Mouse (Mus musculus) embryonic facial prominence, embryonic 13.5 days (tissue): ENCODE results near the gene 2900011O08Rik. TPM values are rescaled to one million over a fixed set of nuclear protein-coding genes. Genes with fewer than 3 reads are reported as not detected.
"Not testable (repeated sequence)": the region's sequence is repeated elsewhere in the genome, so short reads cannot be mapped to it uniquely, and the experiment has no call there.

Experiments used
- ATAC-seq: fragments of 200-750 bp; cut with Nextera tagmentation; 2 replicates; pipeline ENCODE4 v1.8.0; 2017; ENCODE audit warnings: low read depth; ENCODE audit not compliant: insufficient number of reproducible peaks, insufficient read depth, low FRiP score, low TSS enrichment
- H3K27ac ChIP-seq: fragments of 300-500 bp; sonication (generic); 2 replicates; pipeline ENCODE4 v1.5.1; 2015; ENCODE audit warnings: moderate library complexity, mild to moderate bottlenecking, inconsistent platforms
- H3K27me3 ChIP-seq: fragments of 300-500 bp; sonication (generic); 2 replicates; pipeline ENCODE4 v1.6.1; 2015; ENCODE audit warnings: mild to moderate bottlenecking, inconsistent platforms
- H3K36me3 ChIP-seq: fragments of 300-500 bp; sonication (generic); 2 replicates; pipeline ENCODE4 v1.6.1; 2015; ENCODE audit warnings: mild to moderate bottlenecking, inconsistent platforms
- H3K4me1 ChIP-seq: fragments of 300-500 bp; sonication (generic); 2 replicates; pipeline ENCODE4 v1.6.1; 2015; ENCODE audit warnings: inconsistent platforms
- H3K4me2 ChIP-seq: fragments of 300-500 bp; sonication (generic); 2 replicates; pipeline ENCODE4 v1.6.1; 2015; ENCODE audit warnings: moderate library complexity, mild to moderate bottlenecking, inconsistent platforms
- H3K4me3 ChIP-seq: fragments of 300-500 bp; sonication (generic); 2 replicates; pipeline ENCODE4 v1.5.1; 2015; ENCODE audit warnings: mild to moderate bottlenecking, inconsistent platforms
- H3K9ac ChIP-seq: fragments of 300-500 bp; sonication (generic); 2 replicates; pipeline ENCODE4 v1.6.1; 2015; ENCODE audit warnings: mild to moderate bottlenecking, inconsistent platforms
- H3K9me3 ChIP-seq: fragments of 300-500 bp; sonication (generic); 2 replicates; pipeline ENCODE4 v1.6.1; 2016; ENCODE audit warnings: inconsistent platforms
- WGBS: fragments of 180-500 bp; shearing (Covaris S2); methylation state at CpG from one replicate; pipeline ENCODE4 v1.1.7; 2015; ENCODE audit warnings: mixed read lengths; 5-methylcytosine and 5-hydroxymethylcytosine counted together
- polyA plus RNA-seq: library from polyadenylated mRNA; unstranded; fragments of >200 nt; fragmentation: Nextera tagmentation; extraction: Ambion mirVana; gene quantifications from 2 replicates; pipeline ENCODE4 v1.2.1, GENCODE M21; 2015

2900011O08Rik gene
- polyA plus RNA-seq, 1 experiment from 2014 or later = 8.0 TPM

GRCm38 (mm10) chr16:14046224-14046756, 59.9 kb downstream of the 2900011O08Rik start:
- Histone ChIP-seq H3K9ac (no peak overlapping the region), H3K27ac (no peak overlapping the region), H3K4me1 (no peaks in the 10 kb centered on the region), H3K4me2 (no peak overlapping the region), H3K36me3 (no peaks in the 10 kb centered on the region), H3K27me3 (no peaks in the 10 kb centered on the region), H3K9me3 (no peaks in the 10 kb centered on the region), H3K4me3 (no peak overlapping the region)
- ATAC-seq = no peak
- 70% methylated on average over 4 of the region's 4 CpGs for WGBS

GRCm38 (mm10) chr16:14052221-14052620, 65.8 kb downstream of the 2900011O08Rik start:
- H3K4me1 ChIP-seq = no peaks in the 10 kb centered on the region
- H3K4me3 ChIP-seq = no peak overlapping the region
- H3K9me3 ChIP-seq = no peaks in the 10 kb centered on the region
- no peak overlapping the region for H3K27ac ChIP-seq
- no peaks in the 10 kb centered on the region for H3K36me3 ChIP-seq
- WGBS = 88% methylated on average over 2 of the region's 2 CpGs
- no peak overlapping the region for H3K4me2 ChIP-seq
- H3K9ac ChIP-seq = no peak overlapping the region
- ATAC-seq = no peak
- H3K27me3 ChIP-seq = no peaks in the 10 kb centered on the region

- Histone ChIP-seq H3K36me3 (no peaks in the 10 kb centered on the region), H3K4me3 (no peak overlapping the region), H3K27ac (no peak overlapping the region), H3K4me1 (no peaks in the 10 kb centered on the region), H3K9ac (no peak overlapping the region), H3K4me2 (no peak overlapping the region), H3K27me3 (no peaks in the 10 kb centered on the region), H3K9me3 (no peaks in the 10 kb centered on the region)
- ATAC-seq = no peak
- WGBS = 90% methylated on average over 5 of the region's 5 CpGs
Observed at GRCm38 (mm10) chr16:14053116-14053515, 66.7 kb downstream of the 2900011O08Rik start.

GRCm38 (mm10) chr16:14055271-14055670, 68.9 kb downstream of the 2900011O08Rik start:
- Histone ChIP-seq H3K27me3 (no peaks in the 10 kb centered on the region), H3K4me2 (no peak overlapping the region), H3K9me3 (no peaks in the 10 kb centered on the region), H3K4me1 (no peaks in the 10 kb centered on the region), H3K4me3 (no peak overlapping the region), H3K36me3 (no peaks in the 10 kb centered on the region), H3K27ac (no peak overlapping the region), H3K9ac (no peak overlapping the region)
- no peak for ATAC-seq
- 29% methylated on average over 1 of the region's 1 CpGs for WGBS

GRCm38 (mm10) chr16:14056734-14057133, 70.3 kb downstream of the 2900011O08Rik start:
- no peak overlapping the region for H3K4me3 ChIP-seq
- WGBS = 81% methylated on average over 4 of the region's 4 CpGs
- no peak overlapping the region for H3K27ac ChIP-seq
- no peaks in the 10 kb centered on the region for H3K9me3 ChIP-seq
- no peak overlapping the region for H3K4me2 ChIP-seq
- H3K9ac ChIP-seq = no peak overlapping the region
- H3K36me3 ChIP-seq = no peaks in the 10 kb centered on the region
- no peaks in the 10 kb centered on the region for H3K27me3 ChIP-seq
- no peak for ATAC-seq
- no peaks in the 10 kb centered on the region for H3K4me1 ChIP-seq

GRCm38 (mm10) chr16:14058541-14058940, 72.1 kb downstream of the 2900011O08Rik start:
- Histone ChIP-seq H3K9ac (no peak overlapping the region), H3K27me3 (no peaks in the 10 kb centered on the region), H3K4me3 (no peak overlapping the region), H3K4me2 (no peak overlapping the region), H3K9me3 (no peaks in the 10 kb centered on the region), H3K27ac (no peak overlapping the region), H3K36me3 (no peaks in the 10 kb centered on the region), H3K4me1 (no peaks in the 10 kb centered on the region)
- no peak for ATAC-seq
- 11% methylated on average over 1 of the region's 1 CpGs for WGBS

- Histone ChIP-seq H3K4me3 (no peak overlapping the region), H3K4me2 (no peak overlapping the region), H3K9ac (no peak overlapping the region), H3K4me1 (no peaks in the 10 kb centered on the region), H3K27me3 (no peaks in the 10 kb centered on the region), H3K27ac (no peak overlapping the region), H3K9me3 (no peaks in the 10 kb centered on the region), H3K36me3 (no peaks in the 10 kb centered on the region)
- ATAC-seq = no peak
- 45% methylated on average over 1 of the region's 1 CpGs for WGBS
Observed at GRCm38 (mm10) chr16:14059118-14059854, 72.9 kb downstream of the 2900011O08Rik start.

GRCm38 (mm10) chr16:14059869-14060268, 73.5 kb downstream of the 2900011O08Rik start:
- Histone ChIP-seq H3K4me2 (no peak overlapping the region), H3K4me1 (no peaks in the 10 kb centered on the region), H3K27ac (no peak overlapping the region), H3K9me3 (no peaks in the 10 kb centered on the region), H3K27me3 (no peaks in the 10 kb centered on the region), H3K36me3 (no peaks in the 10 kb centered on the region), H3K4me3 (no peak overlapping the region), H3K9ac (no peak overlapping the region)
- 82% methylated on average over 5 of the region's 5 CpGs for WGBS
- ATAC-seq = no peak

- H3K9me3 ChIP-seq, H3K4me2 ChIP-seq, H3K9ac ChIP-seq, H3K27me3 ChIP-seq, ATAC-seq, H3K27ac ChIP-seq, H3K36me3 ChIP-seq, H3K4me1 ChIP-seq, H3K4me3 ChIP-seq: not testable (repeated sequence)
- WGBS = 68% methylated on average over 4 of the region's 4 CpGs
Observed at GRCm38 (mm10) chr16:14066571-14066970, 80.2 kb downstream of the 2900011O08Rik start.

GRCm38 (mm10) chr16:14068701-14069100, 82.3 kb downstream of the 2900011O08Rik start:
- H3K4me1 ChIP-seq, H3K27ac ChIP-seq, H3K4me2 ChIP-seq, H3K9me3 ChIP-seq, H3K9ac ChIP-seq, H3K36me3 ChIP-seq, H3K27me3 ChIP-seq, H3K4me3 ChIP-seq, ATAC-seq: not testable (repeated sequence)
- WGBS = 81% methylated on average over 2 of the region's 2 CpGs

GRCm38 (mm10) chr16:14070471-14071169, 84.2 kb downstream of the 2900011O08Rik start:
- no peak overlapping the region for H3K4me2 ChIP-seq
- no peaks in the 10 kb centered on the region for H3K36me3 ChIP-seq
- 58% methylated on average over 5 of the region's 5 CpGs for WGBS
- H3K4me3 ChIP-seq = no peak overlapping the region
- H3K27me3 ChIP-seq = no peaks in the 10 kb centered on the region
- no peaks in the 10 kb centered on the region for H3K9me3 ChIP-seq
- no peak for ATAC-seq
- no peak overlapping the region for H3K27ac ChIP-seq
- H3K9ac ChIP-seq = no peak overlapping the region
- no peaks in the 10 kb centered on the region for H3K4me1 ChIP-seq

GRCm38 (mm10) chr16:14082925-14083324, 96.5 kb downstream of the 2900011O08Rik start:
- Histone ChIP-seq H3K36me3 (no peaks in the 10 kb centered on the region), H3K27me3 (no peaks in the 10 kb centered on the region), H3K9ac (no peak overlapping the region), H3K27ac (no peak overlapping the region), H3K4me2 (no peak overlapping the region), H3K4me3 (no peak overlapping the region), H3K9me3 (no peaks in the 10 kb centered on the region), H3K4me1 (no peaks in the 10 kb centered on the region)
- no peak for ATAC-seq
- whole genome bisulfite sequencing = 80% methylated on average over 2 of the region's 2 CpGs
